Mouse (Mus musculus) liver, embryonic 14.5 days (tissue): Measurements from ENCODE around the gene Xdh. TPM values are rescaled to one million over a fixed set of nuclear protein-coding genes. Genes with fewer than 3 reads are reported as not detected.

ENCODE experiments used
- ATAC-seq: fragments of 200-750 bp; cut with Nextera tagmentation; 2 replicates; pipeline ENCODE4 v1.8.0; 2017; ENCODE audit warnings: moderate number of reproducible peaks, mild to moderate bottlenecking, moderate library complexity; ENCODE audit not compliant: insufficient read depth
- DNase-seq, 3 experiments: peaks; one replicate each; pipeline ENCODE4 v3.0.0-alpha.2; 2012 to 2013; ENCODE audit warnings: low read depth in 3 of 3, low spot score in 3 of 3
- H3K27ac ChIP-seq: fragments of 300-500 bp; sonication (generic); 2 replicates; pipeline ENCODE4 v1.5.1; 2014; ENCODE audit warnings: moderate library complexity, mild to moderate bottlenecking, control low read depth, inconsistent platforms
- H3K27me3 ChIP-seq: fragments of 300-500 bp; sonication (generic); 2 replicates; pipeline ENCODE4 v1.6.1; 2014; ENCODE audit warnings: mild to moderate bottlenecking, low read length, moderate library complexity; ENCODE audit not compliant: control insufficient read depth, insufficient read depth
- H3K36me3 ChIP-seq: fragments of 300-500 bp; sonication (generic); replicated peaks from 2 replicates; pipeline ENCODE4 v1.6.1; 2014; ENCODE audit warnings: low read depth; ENCODE audit not compliant: control insufficient read depth, insufficient read depth
- H3K4me1 ChIP-seq, 2 experiments: fragments of 200-500 bp in 1 of 2; fragments of 300-500 bp in 1 of 2; sonication (generic) in 1 of 2; replicated peaks; 2 replicates each; pipeline ENCODE4 v1.6.1; 2012 to 2014; ENCODE audit warnings: antibody characterized with exemption in 1 of 2, inconsistent platforms in 1 of 2, low read length in 1 of 2; ENCODE audit not compliant: control insufficient read depth in 2 of 2, insufficient read depth in 2 of 2
- H3K4me2 ChIP-seq: fragments of 300-500 bp; sonication (generic); 2 replicates; pipeline ENCODE4 v1.6.1; 2014; ENCODE audit warnings: low read depth, mild to moderate bottlenecking, control low read depth, moderate library complexity
- H3K4me3 ChIP-seq, 2 experiments: fragments of 200-500 bp in 1 of 2; fragments of 300-500 bp in 1 of 2; sonication (generic) in 1 of 2; 2 replicates each; pipeline ENCODE4 v1.5.1; 2012 to 2014; ENCODE audit warnings: low read depth in 2 of 2, low read length in 2 of 2, mild to moderate bottlenecking in 2 of 2, control low read depth in 1 of 2, inconsistent platforms in 1 of 2, moderate library complexity in 1 of 2; ENCODE audit not compliant: insufficient read depth in 1 of 2
- H3K9ac ChIP-seq: fragments of 300-500 bp; sonication (generic); replicated peaks from 2 replicates; pipeline ENCODE4 v1.6.1; 2014; ENCODE audit warnings: mild to moderate bottlenecking, control low read depth, moderate library complexity
- H3K9me3 ChIP-seq: fragments of 300-500 bp; sonication (generic); 2 replicates; pipeline ENCODE4 v1.6.1; 2016; ENCODE audit warnings: low read length, mixed read lengths; ENCODE audit not compliant: control insufficient read depth
- CTCF ChIP-seq: IDR thresholded peaks from 2 replicates; pipeline ENCODE4 v1.5.1; 2016; ENCODE audit warnings: antibody characterized with exemption, low read depth, control low read depth
- EP300 ChIP-seq: IDR thresholded peaks from 2 replicates; pipeline ENCODE4 v1.6.1; 2016; ENCODE audit warnings: antibody characterized with exemption, low read depth
- WGBS: fragments of 180-500 bp; shearing (Covaris S2); extraction: QIAGEN DNeasy Blood & Tissue Kit; methylation state at CpG from one replicate; pipeline ENCODE4 v1.1.7; 2014; ENCODE audit not compliant: insufficient replicate concordance; 5-methylcytosine and 5-hydroxymethylcytosine counted together
- polyA plus RNA-seq, 2 experiments: library from polyadenylated mRNA; depleted of rRNA in 1 of 2; stranded (reverse) in 1 of 2; unstranded in 1 of 2; fragments of >200 nt; fragmentation: Nextera tagmentation in 1 of 2; extraction: Ambion mirVana in 1 of 2; gene quantifications; 2 replicates each; pipeline versions ENCODE4 v1.2.1 to v1.2.3; 2012 to 2014

Gene Xdh
- polyA plus RNA-seq, 2 experiments: 0.85 to 1.3 TPM

GRCm38 (mm10) chr17:73970361-73971027, 20.5 kb upstream of the Xdh start:
- H3K9me3 ChIP-seq: no peaks in the 10 kb centered on the region
- no peak overlapping the region for H3K4me3 ChIP-seq
- H3K27ac ChIP-seq: no peak overlapping the region
- no peaks in the 10 kb centered on the region for H3K4me1 ChIP-seq
- no peak overlapping the region for H3K4me2 ChIP-seq
- no peaks in the 10 kb centered on the region for H3K27me3 ChIP-seq
- no peak for DNase-seq
- 0 out of 2 replicates have a peak, but pooled peaks have one; percentile 11 for TF ChIP-seq CTCF
- TF ChIP-seq EP300: no peak
- H3K9ac ChIP-seq: no peak overlapping the region
- ATAC-seq: no peak
- H3K36me3 ChIP-seq: no peaks in the 10 kb centered on the region
- 30% methylated on average over 3 of the region's 3 CpGs for WGBS

GRCm38 (mm10) chr17:73964856-73965255, 14.9 kb upstream of the Xdh start:
- TF ChIP-seq CTCF: no peak
- TF ChIP-seq EP300: no peak
- H3K9ac ChIP-seq: no peak overlapping the region
- no peak overlapping the region for H3K4me3 ChIP-seq
- DNase-seq: no peak
- H3K4me2 ChIP-seq: no peak overlapping the region
- no peak for ATAC-seq
- WGBS: 74% methylated on average over 9 of the region's 9 CpGs
- H3K9me3 ChIP-seq: no peaks in the 10 kb centered on the region
- no peaks in the 10 kb centered on the region for H3K4me1 ChIP-seq
- no peak overlapping the region for H3K27ac ChIP-seq
- no peaks in the 10 kb centered on the region for H3K36me3 ChIP-seq
- H3K27me3 ChIP-seq: no peaks in the 10 kb centered on the region

- H3K9me3 ChIP-seq: no peaks in the 10 kb centered on the region
- TF ChIP-seq EP300 (no peak), CTCF (no peak)
- no peak overlapping the region for H3K27ac ChIP-seq
- no peak overlapping the region for H3K4me2 ChIP-seq
- H3K27me3 ChIP-seq: no peaks in the 10 kb centered on the region
- H3K4me3 ChIP-seq: no peak overlapping the region
- no peak overlapping the region for H3K9ac ChIP-seq
- H3K4me1 ChIP-seq: no peaks in the 10 kb centered on the region
- 47% methylated on average over 2 of the region's 2 CpGs for WGBS
- DNase-seq: no peak
- ATAC-seq: no peak
- no peaks in the 10 kb centered on the region for H3K36me3 ChIP-seq
Measured at GRCm38 (mm10) chr17:73962628-73963043, 12.6 kb upstream of the Xdh start.

- Histone ChIP-seq H3K4me2 (no peak overlapping the region), H3K27me3 (no peaks in the 10 kb centered on the region), H3K4me3 (no peak overlapping the region), H3K9ac (no peak overlapping the region), H3K36me3 (no peaks in the 10 kb centered on the region), H3K4me1 (no peaks in the 10 kb centered on the region), H3K9me3 (no peaks in the 10 kb centered on the region), H3K27ac (no peak overlapping the region)
- ATAC-seq (no peak), DNase-seq (no peak)
- WGBS: 52% methylated on average over 1 of the region's 1 CpGs
- TF ChIP-seq CTCF (no peak), EP300 (no peak)
Measured at GRCm38 (mm10) chr17:73961801-73962403, 11.9 kb upstream of the Xdh start.

GRCm38 (mm10) chr17:73960745-73961144, 10.7 kb upstream of the Xdh start:
- 69% methylated on average over 4 of the region's 4 CpGs for WGBS
- DNase-seq (no peak), ATAC-seq (no peak)
- Histone ChIP-seq H3K9me3 (no peaks in the 10 kb centered on the region), H3K4me2 (no peak overlapping the region), H3K27ac (no peak overlapping the region), H3K9ac (no peak overlapping the region), H3K4me3 (no peak overlapping the region), H3K27me3 (no peaks in the 10 kb centered on the region), H3K4me1 (no peaks in the 10 kb centered on the region), H3K36me3 (no peaks in the 10 kb centered on the region)
- TF ChIP-seq EP300 (no peak), CTCF (no peak)
